Mouse (Mus musculus) forelimb bud, embryonic 11.5 days (tissue): ENCODE data around the gene Ifi47.

ENCODE experiments used
- DNase-seq: peaks from one replicate; pipeline ENCODE4 v3.0.0-alpha.2; 2012; ENCODE audit warnings: low read depth, low spot score

Gene Ifi47

DNA sequence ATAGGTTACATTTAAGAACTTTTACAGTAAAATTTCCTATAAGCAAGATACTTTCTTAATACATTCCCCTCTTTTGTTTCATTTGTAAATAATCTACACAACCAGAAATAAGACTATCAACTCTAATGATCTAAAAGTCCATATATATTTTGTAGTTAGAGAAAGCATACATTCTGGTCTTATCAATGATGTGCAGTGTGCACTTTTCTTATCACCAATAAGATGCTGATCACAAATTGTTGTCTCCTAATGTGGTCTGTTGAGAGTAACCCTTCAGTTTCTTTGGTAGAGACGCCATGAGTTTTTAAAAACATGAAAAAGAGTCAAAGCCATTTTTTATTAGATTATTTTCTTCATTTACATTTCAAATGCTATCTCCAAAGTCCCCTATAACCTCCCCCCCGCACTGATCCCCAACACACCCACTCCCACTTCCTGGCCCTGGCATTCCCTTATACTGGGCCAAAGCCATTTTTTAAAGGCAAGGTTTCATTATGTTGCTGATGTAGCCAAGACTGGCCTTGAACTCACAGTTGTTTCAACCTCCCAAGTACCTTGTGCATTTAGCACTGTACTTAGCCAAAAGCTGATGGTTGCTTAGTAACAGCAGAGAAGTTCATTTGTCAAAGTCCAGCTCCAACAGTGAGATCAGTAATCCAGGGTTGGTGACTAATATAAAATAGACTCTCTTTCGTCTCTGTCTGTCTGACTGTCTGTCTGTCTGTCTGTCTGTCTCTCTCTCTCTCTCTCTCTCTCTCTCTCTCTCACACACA is 13.5 kb downstream of the Ifi47 start:
- no peak for DNase-seq

DNA sequence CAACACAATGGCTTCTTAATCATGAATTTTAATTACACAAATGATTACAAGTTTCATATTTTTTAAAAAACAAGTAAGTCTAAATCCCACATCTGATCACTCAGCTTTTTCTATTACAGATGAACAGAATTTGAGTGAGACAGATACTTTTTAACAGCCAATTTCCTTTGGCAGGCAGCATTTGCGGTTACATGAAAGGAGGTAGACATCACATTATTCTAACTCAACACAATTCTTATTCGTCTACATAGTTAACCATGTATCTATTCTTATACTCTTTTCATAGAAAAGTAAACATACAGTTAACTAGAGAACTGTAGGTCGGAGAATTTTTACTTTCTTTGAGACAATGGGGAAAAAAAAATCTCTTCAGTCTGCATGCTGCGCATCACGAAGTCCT is 14.2 kb downstream of the Ifi47 start:
- DNase-seq = no peak

DNA sequence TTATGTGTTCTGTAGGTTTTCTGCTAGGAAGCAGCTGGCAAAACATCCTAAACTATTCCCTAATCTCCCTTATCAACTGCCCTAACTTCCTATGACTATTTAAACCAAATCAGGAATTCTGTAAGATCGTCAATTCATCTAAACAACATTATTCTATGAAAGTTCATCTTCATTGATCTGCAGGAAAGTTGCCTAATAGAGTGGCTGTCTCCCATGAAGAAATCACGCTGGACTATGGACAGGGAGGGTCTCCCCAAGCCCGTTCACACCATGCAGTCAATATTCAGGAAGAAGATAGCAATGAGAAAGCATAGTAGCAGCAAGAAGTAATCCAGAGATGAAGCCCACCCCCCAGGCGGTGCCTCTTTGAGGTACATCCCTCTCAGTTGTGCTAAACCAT is 14.8 kb downstream of the Ifi47 start:
- no peak for DNase-seq

GRCm38 (mm10) chr11:49092053-49092586 is 15.7 kb downstream of the Ifi47 start:
- DNase-seq = no peak

GRCm38 (mm10) chr11:49092786-49093185 is 16.4 kb downstream of the Ifi47 start:
- DNase-seq = no peak

GRCm38 (mm10) chr11:49093861-49094660 is 17.7 kb downstream of the Ifi47 start:
- no peak for DNase-seq

GRCm38 (mm10) chr11:49095367-49095766 is 19.0 kb downstream of the Ifi47 start:
- no peak for DNase-seq

DNA sequence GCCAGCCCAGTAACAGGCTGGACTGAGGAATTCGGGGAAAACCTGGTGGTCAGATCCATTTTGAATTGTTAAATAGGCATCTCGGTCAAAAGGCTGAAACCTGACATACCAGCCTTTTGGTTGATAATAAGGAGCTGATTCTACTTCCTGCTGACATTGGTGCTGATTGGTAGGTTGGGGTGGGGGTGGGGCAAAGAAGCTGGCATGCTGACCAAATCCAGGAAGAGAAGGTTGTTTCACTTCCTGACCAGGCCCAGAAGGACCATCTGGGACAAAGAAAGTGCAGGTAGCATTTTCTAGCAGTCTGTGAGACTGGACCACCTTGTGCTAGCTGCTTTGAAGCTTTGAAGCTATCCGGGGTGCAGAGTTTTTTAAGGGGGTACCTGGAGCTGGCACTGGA is 24.0 kb downstream of the Ifi47 start:
- no peak for DNase-seq

DNA sequence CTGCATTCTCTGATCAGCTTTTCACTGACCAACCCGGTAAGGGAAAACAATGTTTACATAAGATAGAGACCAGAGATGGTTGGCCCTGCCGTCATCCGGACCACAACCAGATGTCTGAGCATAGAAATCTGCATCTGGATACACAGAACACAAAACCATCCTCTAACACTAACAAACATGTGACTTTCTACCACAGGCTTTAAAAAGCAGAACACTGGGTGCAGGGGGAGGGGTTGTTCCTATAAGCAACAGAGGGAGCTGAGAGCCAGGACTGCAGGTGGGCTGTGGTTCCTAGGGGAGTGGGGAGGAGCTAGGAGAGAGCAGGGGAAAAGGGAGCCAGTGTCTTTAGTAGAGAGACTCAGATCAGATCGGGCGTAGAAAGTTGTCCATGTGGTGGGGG is 25.1 kb downstream of the Ifi47 start:
- DNase-seq = no peak

DNA sequence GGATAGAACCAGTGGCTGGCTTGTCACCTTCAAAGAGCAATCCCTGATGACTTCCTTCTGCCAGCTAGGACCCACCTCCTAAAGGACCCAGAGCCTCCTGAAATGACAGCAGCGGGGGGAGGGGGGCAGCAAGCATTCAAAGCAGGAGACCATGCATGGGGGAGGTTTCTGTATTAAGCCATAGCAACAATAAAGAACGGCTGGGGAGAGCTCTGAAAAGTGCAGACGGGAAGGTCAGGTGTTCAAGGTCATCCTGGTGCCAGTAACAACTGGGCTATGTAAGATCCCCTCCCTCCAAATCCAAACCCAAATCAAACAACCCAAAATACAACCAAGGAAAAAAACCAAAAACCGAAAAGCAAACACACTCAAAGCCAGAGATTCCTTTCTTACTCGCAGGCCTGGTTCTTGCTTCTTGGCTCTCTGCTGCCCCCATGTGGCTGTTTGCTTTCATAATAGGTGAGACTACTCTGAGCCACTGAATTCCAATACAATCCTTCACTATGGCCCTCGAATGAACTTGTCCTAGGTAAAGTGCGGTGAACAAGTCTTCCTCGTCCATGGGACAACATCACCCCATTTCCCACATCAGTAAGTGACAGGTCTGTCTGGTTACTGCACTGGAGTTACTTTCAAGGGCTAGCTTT is 26.8 kb downstream of the Ifi47 start:
- peak; percentile 86 for DNase-seq

GRCm38 (mm10) chr11:49105752-49106151 is 29.4 kb downstream of the Ifi47 start:
- DNase-seq = no peak

DNA sequence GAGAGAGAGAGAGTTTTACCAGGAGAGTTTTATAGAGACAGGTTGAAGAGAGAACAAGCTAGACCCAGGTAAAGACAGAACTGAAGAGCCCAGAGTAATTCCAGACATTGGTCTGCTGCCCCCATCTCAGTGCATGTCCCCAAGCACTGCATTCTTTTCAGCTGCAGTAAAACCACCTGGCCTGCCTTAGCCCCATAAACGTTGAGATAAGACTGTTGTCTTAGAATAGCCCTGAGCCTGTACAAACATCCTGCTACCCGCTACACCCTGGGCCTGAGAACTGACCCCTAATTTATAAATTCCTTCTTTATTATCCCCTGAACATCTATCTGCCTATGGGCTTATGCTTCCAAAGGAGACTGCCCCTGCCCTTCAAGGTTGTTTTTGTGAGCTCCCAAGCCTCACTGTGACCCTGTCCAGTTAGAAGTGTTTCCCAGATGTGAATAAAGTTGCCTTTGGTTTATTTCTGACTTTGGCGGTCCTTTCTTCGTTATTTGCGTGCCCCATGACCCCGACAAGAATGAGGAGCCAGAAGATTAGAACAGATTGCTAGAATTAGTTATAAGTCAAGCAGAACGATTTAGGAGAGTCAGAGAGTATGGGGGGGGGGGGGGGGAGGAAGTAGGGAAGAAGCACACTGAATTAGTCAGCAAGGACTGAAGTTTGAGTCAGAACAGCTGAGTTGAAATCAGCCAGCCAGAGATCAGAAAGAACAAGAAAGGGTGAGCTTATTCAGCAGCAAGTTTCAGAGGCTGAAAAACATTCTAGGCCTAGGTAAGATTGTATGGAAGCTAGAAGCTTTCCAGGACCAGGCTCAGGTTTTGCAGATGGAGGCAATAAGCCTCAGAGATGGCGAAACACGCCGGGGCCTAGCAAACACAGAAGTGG is 31.5 kb downstream of the Ifi47 start:
- DNase-seq = no peak

- peak; percentile 30 for DNase-seq
Measured at GRCm38 (mm10) chr11:49108833-49109232, 32.4 kb downstream of the Ifi47 start.

- no peak for DNase-seq
Measured at GRCm38 (mm10) chr11:49111000-49111399, 34.6 kb downstream of the Ifi47 start.

DNA sequence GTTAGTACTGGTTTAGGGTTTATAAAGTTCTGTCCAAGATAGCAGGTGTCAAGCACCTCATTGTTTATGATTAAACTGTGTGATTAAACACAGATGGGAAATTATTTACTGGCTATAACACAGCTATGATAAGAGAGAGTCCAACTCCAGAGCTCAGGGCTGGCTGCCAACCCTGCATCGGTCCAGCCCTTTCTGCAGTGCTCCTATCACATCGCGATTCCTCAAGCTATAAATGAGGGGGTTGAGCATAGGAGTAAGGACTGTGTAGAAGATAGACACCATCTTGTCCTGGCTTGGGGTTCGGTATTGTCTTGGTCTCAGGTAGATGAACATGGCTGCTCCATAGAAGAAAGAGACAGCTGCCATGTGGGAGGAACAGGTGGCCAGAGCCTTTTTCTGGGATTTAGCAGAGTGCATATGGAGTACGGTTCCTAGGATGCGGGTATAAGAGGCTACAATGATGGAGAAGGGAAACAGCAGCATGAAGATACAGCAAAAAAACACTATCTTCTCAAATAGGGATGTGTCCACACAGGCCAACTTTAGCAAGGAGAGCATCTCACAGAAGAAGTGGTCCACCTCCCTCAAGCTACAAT is 36.3 kb downstream of the Ifi47 start:
- no peak for DNase-seq

DNA sequence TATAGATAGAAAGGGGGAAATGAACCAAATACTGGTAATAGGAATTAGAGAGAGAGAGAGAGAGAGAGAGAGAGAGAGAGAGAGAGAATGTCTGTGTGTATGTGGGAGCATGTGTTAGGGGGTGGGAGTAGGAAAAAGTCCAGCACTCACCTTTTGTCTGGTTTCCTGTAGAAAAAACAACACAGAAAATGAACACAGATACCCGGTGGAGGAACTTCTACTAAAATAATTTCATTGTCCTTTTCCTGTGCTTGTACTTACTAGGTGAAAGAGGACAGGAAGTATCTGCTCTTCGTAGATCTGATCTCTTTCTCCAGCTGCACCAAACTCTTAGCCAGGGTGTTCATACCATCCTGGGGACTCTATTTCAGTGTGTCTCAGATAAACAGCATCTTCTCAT is 37.8 kb downstream of the Ifi47 start:
- no peak for DNase-seq

DNA sequence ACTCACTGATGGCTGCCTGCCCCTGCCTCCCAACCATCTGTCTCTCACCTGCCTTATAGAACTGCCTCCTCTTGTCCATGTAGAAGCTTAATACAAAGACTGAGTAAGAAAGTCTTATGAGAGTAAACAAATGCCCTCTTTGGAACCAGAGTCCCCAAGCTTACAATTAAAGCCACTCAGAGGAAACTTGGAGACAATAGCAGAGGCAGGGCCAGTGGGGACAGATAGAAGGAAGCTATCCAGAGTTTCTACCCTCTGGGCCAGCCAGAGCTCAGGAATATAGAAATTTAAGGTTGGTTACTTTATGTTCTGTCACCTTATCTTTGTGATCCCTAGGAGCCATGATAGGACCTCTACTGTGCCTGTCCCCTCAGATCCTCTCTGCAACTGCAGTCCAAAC is 38.4 kb downstream of the Ifi47 start, which contains the start of gene Olfr1396:
Gene Olfr1396 (minus strand): TSS at position 101 of the 400 bp plus-strand sequence.
- no peak for DNase-seq

DNA sequence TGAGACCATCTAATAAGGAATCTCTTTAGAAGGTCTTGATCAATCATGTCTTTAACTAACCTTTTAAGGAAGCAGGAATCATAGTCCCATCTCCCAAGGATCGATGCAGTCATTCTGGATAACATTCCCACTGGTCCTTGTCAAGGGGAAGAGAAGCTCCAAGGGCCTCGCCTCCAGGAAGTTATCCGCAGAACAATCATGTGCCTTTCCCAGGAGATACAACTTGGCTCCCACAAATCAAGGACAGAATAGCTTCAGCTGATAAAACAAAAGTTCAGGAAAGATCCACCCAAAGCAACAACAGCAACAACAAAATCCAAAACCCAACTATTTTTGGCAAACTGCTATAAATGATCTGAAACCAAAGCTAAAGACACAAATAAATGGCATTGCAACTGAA is 43.2 kb downstream of the Ifi47 start:
- no peak for DNase-seq

DNA sequence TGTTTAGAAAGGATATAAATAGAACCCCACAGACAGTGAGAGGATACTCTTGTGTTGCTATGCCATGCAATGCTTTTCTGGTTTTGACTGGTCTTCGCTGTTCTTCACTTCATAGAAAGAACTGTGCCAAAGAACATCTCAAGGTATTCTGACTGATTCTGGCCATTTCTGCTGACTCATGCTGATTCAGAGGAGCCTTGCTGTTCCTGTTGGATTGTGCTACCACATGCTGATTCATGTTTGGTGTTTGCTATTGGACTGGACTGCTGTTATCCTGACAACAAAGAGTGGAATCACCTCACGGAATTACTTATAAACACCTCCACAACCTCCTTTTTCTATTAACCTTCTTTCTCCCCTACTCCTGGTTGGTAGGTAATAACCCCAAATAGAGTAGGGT is 47.8 kb downstream of the Ifi47 start:
- no peak for DNase-seq

DNA sequence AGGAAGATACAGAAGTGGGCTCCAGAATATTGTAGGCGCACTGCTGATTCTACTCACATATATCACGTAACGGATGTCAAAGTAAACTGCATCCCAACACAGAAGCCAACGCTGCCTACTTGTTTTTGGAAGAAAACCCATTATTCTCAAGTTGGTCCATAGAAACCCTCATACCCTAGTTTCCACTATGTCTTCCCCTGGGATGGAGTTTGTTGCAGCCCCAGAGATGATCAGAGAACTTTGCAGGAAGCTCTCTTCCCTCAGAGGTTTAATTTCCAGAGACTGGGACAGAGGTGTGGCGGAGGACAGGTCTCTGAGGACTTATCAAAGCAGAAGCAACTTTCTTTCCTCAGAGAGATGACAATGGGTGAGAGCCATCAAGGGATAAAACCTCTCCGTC is 65.6 kb downstream of the Ifi47 start, which contains the start of gene Olfr1395:
Gene Olfr1395 (plus strand): TSS at position 301 of the 400 bp plus-strand sequence.
- no peak for DNase-seq
